Mouse (Mus musculus) granulocyte monocyte progenitor cell, adult 5-6 weeks (primary cell): ENCODE measurements around the gene Erf. TPM values are rescaled to one million over a fixed set of nuclear protein-coding genes. Genes with fewer than 3 reads are reported as not detected.
A peak's percentile ranks its signal among the peaks of the same experiment; 100 is the strongest.

Source experiments
- ATAC-seq: replicated peaks from 2 replicates; pipeline ENCODE4 v1.8.0; 2016; ENCODE audit warnings: mild to moderate bottlenecking, moderate TSS enrichment, inconsistent platforms; ENCODE audit not compliant: poor library complexity, severe bottlenecking
- total RNA-seq, 2 experiments: library from RNA; stranded (forward) in 1 of 2; stranded (reverse) in 1 of 2; fragments of 200-712, 200-1000 nt in 1 of 2; fragments of >200 nt in 1 of 2; fragmentation: Nextera tagmentation in 1 of 2; gene quantifications; 2 replicates each; pipeline ENCODE4 v1.2.3; 2014 to 2017

The Erf gene
- total RNA-seq, 2 experiments from 2014 or later = 6.0 to 10.5 TPM

GRCm38 (mm10) chr7:25281734-25282601 lies 31.4 kb upstream of the Erf start:
- ATAC-seq = peak; percentile 59

GRCm38 (mm10) chr7:25281166-25281733 lies 30.7 kb upstream of the Erf start:
- ATAC-seq = no peak

- ATAC-seq = no peak
Observed at GRCm38 (mm10) chr7:25279861-25280791, 29.6 kb upstream of the Erf start.

GRCm38 (mm10) chr7:25279076-25279860 lies 28.7 kb upstream of the Erf start:
- peak; percentile 5 for ATAC-seq

- peak; percentile 43 for ATAC-seq
Observed at GRCm38 (mm10) chr7:25278341-25279075, 27.9 kb upstream of the Erf start.

GRCm38 (mm10) chr7:25277998-25278340 lies 27.4 kb upstream of the Erf start:
- ATAC-seq = no peak

- no peak for ATAC-seq
Observed at GRCm38 (mm10) chr7:25277405-25277804, 26.8 kb upstream of the Erf start.

GRCm38 (mm10) chr7:25275555-25276298 lies 25.2 kb upstream of the Erf start:
- ATAC-seq = no peak

GRCm38 (mm10) chr7:25274996-25275395 lies 24.4 kb upstream of the Erf start:
- no peak for ATAC-seq

GRCm38 (mm10) chr7:25274571-25274970 lies 24.0 kb upstream of the Erf start:
- ATAC-seq = no peak

GRCm38 (mm10) chr7:25273259-25274241 lies 23.0 kb upstream of the Erf start:
- no peak for ATAC-seq

GRCm38 (mm10) chr7:25272445-25273258 lies 22.1 kb upstream of the Erf start:
- ATAC-seq = no peak

- ATAC-seq = no peak
Observed at GRCm38 (mm10) chr7:25271651-25272444, 21.3 kb upstream of the Erf start.

GRCm38 (mm10) chr7:25270652-25271633 lies 20.4 kb upstream of the Erf start:
- no peak for ATAC-seq
